Mouse (Mus musculus): ENCODE results near the gene Brinp2. TPM values are rescaled to one million over a fixed set of nuclear protein-coding genes. Genes with fewer than 3 reads are reported as not detected.

Brinp2 gene
- polyA plus RNA-seq, 1 experiment, result not detected

DNA sequence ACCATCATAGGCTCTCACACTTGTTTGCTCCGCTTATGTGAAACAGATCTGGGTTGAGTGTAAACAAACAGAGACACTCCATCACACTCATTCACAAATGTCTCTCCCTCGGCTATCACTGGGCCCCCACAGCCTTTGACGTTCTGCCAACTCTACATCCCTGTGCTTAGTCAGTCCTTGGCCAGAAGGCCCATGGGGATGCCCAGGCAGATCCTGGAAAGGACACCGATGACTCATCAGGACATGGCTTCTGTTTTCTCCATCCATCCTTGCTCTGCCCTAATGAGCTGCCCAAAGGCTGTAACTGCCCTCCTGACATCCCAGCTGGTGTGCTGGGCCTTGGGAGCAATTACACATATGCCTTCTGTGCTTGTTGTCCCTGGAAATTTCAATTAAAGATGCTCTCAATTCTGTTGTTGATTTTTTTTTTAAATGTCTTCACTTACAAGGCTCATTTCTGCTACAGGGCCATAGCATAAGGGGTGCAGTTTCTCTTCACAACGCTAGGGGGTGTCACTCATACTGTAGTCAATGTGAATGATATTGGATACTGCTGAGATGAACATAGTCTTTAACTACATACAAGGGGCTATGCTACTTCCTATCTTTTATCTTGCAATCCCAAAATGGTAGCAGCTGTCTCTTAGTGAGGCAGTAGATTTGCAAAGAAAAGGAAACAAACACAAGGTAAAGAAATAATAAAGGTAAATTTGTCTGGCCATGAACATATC, 45.5 kb downstream of the Brinp2 start:
- H3K79me2 ChIP-seq (ENCODE audit: control insufficient read depth, insufficient read depth), result no peaks in the 10 kb centered on the region
- H3K36me3 ChIP-seq (ENCODE audit: control insufficient read depth, insufficient read depth), result no peaks in the 10 kb centered on the region
- no peak overlapping the region for H3K4me3 ChIP-seq
- TF ChIP-seq POLR2A (IDR thresholded peaks at IDR 0.05; ENCODE audit: insufficient read length, low read depth), result no peak
- TF ChIP-seq SRF (IDR thresholded peaks at IDR 0.05; ENCODE audit: control insufficient read depth, insufficient read length, low read depth), result no peak
- no peak for TF ChIP-seq TCF3 (IDR thresholded peaks at IDR 0.05; ENCODE audit: insufficient read length, low read depth)
- no peak for TF ChIP-seq USF1 (IDR thresholded peaks at IDR 0.05; ENCODE audit: low read depth)
- TF ChIP-seq MAX (IDR thresholded peaks at IDR 0.05; ENCODE audit: low read depth), result no peak
- no peak for TF ChIP-seq POLR2AphosphoS2 (IDR thresholded peaks at IDR 0.05; ENCODE audit: insufficient read length, low read depth)
- TF ChIP-seq CEBPB (IDR thresholded peaks at IDR 0.05; ENCODE audit: insufficient read depth, poor library complexity, severe bottlenecking), result no peak
- TF ChIP-seq E2F4 (IDR thresholded peaks at IDR 0.05; ENCODE audit: insufficient read depth), result no peak
- no peak for TF ChIP-seq REST (IDR thresholded peaks at IDR 0.05; ENCODE audit: insufficient read depth, insufficient read length)
- no peak for TF ChIP-seq MYOD1 (IDR thresholded peaks at IDR 0.05; ENCODE audit: control insufficient read depth in 1 of 3, insufficient read length in 2 of 3, low read depth in 2 of 3)
- TF ChIP-seq MYOG (IDR thresholded peaks at IDR 0.05; ENCODE audit: control insufficient read depth in 1 of 3, insufficient read depth in 1 of 3, insufficient read length in 2 of 3, low read depth in 2 of 3), result no peak
- TF ChIP-seq TCF12 (IDR thresholded peaks at IDR 0.05; ENCODE audit: insufficient read depth, poor library complexity, severe bottlenecking), result no peak
- H3K27me3 ChIP-seq (ENCODE audit: control insufficient read depth, insufficient read depth, insufficient read length), result no peaks in the 10 kb centered on the region
- H3K4me2 ChIP-seq (ENCODE audit: low read depth), result no peak overlapping the region
- no peak overlapping the region for H3ac ChIP-seq (ENCODE audit: control insufficient read depth, insufficient read length)

DNA sequence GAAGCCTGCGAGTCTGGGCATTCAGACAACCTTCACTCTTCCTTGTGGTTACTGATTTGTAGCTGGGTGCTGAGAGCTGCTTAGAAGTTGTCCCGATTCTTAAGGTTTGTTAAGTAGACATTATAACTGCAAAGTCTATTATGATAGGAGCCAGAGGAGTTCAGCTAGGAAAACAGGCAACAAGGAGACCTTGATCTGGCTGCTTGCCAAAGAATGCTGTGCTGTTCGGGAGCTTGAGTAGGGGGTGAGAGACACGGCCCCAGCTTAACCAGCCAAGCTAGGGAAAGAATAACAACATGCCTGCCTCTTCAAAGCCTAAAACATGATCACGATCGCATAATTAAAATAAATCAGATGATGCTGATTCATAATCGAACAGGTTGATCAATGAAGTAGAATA, 59.1 kb downstream of the Brinp2 start:
- Histone ChIP-seq H3K36me3 (ENCODE audit: control insufficient read depth, insufficient read depth) (no peaks in the 10 kb centered on the region), H3K4me3 (no peak overlapping the region), H3ac (ENCODE audit: control insufficient read depth, insufficient read length) (no peak overlapping the region), H3K27me3 (ENCODE audit: control insufficient read depth, insufficient read depth, insufficient read length) (no peaks in the 10 kb centered on the region), H3K79me2 (ENCODE audit: control insufficient read depth, insufficient read depth) (no peaks in the 10 kb centered on the region), H3K4me2 (ENCODE audit: low read depth) (no peak overlapping the region)
- TF ChIP-seq MYOD1 (IDR thresholded peaks at IDR 0.05; ENCODE audit: control insufficient read depth in 1 of 3, insufficient read length in 2 of 3, low read depth in 2 of 3), result no peak
- no peak for TF ChIP-seq SRF (IDR thresholded peaks at IDR 0.05; ENCODE audit: control insufficient read depth, insufficient read length, low read depth)
- no peak for TF ChIP-seq CEBPB (IDR thresholded peaks at IDR 0.05; ENCODE audit: insufficient read depth, poor library complexity, severe bottlenecking)
- TF ChIP-seq MAX (IDR thresholded peaks at IDR 0.05; ENCODE audit: low read depth), result no peak
- TF ChIP-seq POLR2AphosphoS2 (IDR thresholded peaks at IDR 0.05; ENCODE audit: insufficient read length, low read depth), result no peak
- no peak for TF ChIP-seq TCF3 (IDR thresholded peaks at IDR 0.05; ENCODE audit: insufficient read length, low read depth)
- TF ChIP-seq USF1 (IDR thresholded peaks at IDR 0.05; ENCODE audit: low read depth), result no peak
- TF ChIP-seq POLR2A (IDR thresholded peaks at IDR 0.05; ENCODE audit: insufficient read length, low read depth), result no peak
- no peak for TF ChIP-seq E2F4 (IDR thresholded peaks at IDR 0.05; ENCODE audit: insufficient read depth)
- no peak for TF ChIP-seq MYOG (IDR thresholded peaks at IDR 0.05; ENCODE audit: control insufficient read depth in 1 of 3, insufficient read depth in 1 of 3, insufficient read length in 2 of 3, low read depth in 2 of 3)
- TF ChIP-seq TCF12 (IDR thresholded peaks at IDR 0.05; ENCODE audit: insufficient read depth, poor library complexity, severe bottlenecking), result no peak
- TF ChIP-seq REST (IDR thresholded peaks at IDR 0.05; ENCODE audit: insufficient read depth, insufficient read length), result no peak

- TF ChIP-seq SRF (IDR thresholded peaks at IDR 0.05; ENCODE audit: control insufficient read depth, insufficient read length, low read depth) (no peak), MAX (IDR thresholded peaks at IDR 0.05; ENCODE audit: low read depth) (no peak), E2F4 (IDR thresholded peaks at IDR 0.05; ENCODE audit: insufficient read depth) (no peak), POLR2A (IDR thresholded peaks at IDR 0.05; ENCODE audit: insufficient read length, low read depth) (no peak), USF1 (IDR thresholded peaks at IDR 0.05; ENCODE audit: low read depth) (no peak), MYOG (IDR thresholded peaks at IDR 0.05; ENCODE audit: control insufficient read depth in 1 of 3, insufficient read depth in 1 of 3, insufficient read length in 2 of 3, low read depth in 2 of 3) (no peak), TCF3 (IDR thresholded peaks at IDR 0.05; ENCODE audit: insufficient read length, low read depth) (no peak), CEBPB (IDR thresholded peaks at IDR 0.05; ENCODE audit: insufficient read depth, poor library complexity, severe bottlenecking) (no peak), POLR2AphosphoS2 (IDR thresholded peaks at IDR 0.05; ENCODE audit: insufficient read length, low read depth) (no peak), REST (IDR thresholded peaks at IDR 0.05; ENCODE audit: insufficient read depth, insufficient read length) (no peak), TCF12 (IDR thresholded peaks at IDR 0.05; ENCODE audit: insufficient read depth, poor library complexity, severe bottlenecking) (no peak), MYOD1 (IDR thresholded peaks at IDR 0.05; ENCODE audit: control insufficient read depth in 1 of 3, insufficient read length in 2 of 3, low read depth in 2 of 3) (no peak)
- H3K4me3 ChIP-seq, result no peak overlapping the region
- H3K79me2 ChIP-seq (ENCODE audit: control insufficient read depth, insufficient read depth), result no peaks in the 10 kb centered on the region
- no peak overlapping the region for H3K4me2 ChIP-seq (ENCODE audit: low read depth)
- no peaks in the 10 kb centered on the region for H3K27me3 ChIP-seq (ENCODE audit: control insufficient read depth, insufficient read depth, insufficient read length)
- H3K36me3 ChIP-seq (ENCODE audit: control insufficient read depth, insufficient read depth), result no peaks in the 10 kb centered on the region
- H3ac ChIP-seq (ENCODE audit: control insufficient read depth, insufficient read length), result no peak overlapping the region
Observed at GRCm38 (mm10) chr1:158296287-158296931, 59.7 kb downstream of the Brinp2 start.

GRCm38 (mm10) chr1:158295270-158295669, 60.9 kb downstream of the Brinp2 start:
- no peaks in the 10 kb centered on the region for H3K79me2 ChIP-seq (ENCODE audit: control insufficient read depth, insufficient read depth)
- TF ChIP-seq CEBPB (IDR thresholded peaks at IDR 0.05; ENCODE audit: insufficient read depth, poor library complexity, severe bottlenecking) (no peak), MAX (IDR thresholded peaks at IDR 0.05; ENCODE audit: low read depth) (no peak), E2F4 (IDR thresholded peaks at IDR 0.05; ENCODE audit: insufficient read depth) (no peak), SRF (IDR thresholded peaks at IDR 0.05; ENCODE audit: control insufficient read depth, insufficient read length, low read depth) (no peak), USF1 (IDR thresholded peaks at IDR 0.05; ENCODE audit: low read depth) (no peak), MYOD1 (IDR thresholded peaks at IDR 0.05; ENCODE audit: control insufficient read depth in 1 of 3, insufficient read length in 2 of 3, low read depth in 2 of 3) (no peak), TCF12 (IDR thresholded peaks at IDR 0.05; ENCODE audit: insufficient read depth, poor library complexity, severe bottlenecking) (no peak), MYOG (IDR thresholded peaks at IDR 0.05; ENCODE audit: control insufficient read depth in 1 of 3, insufficient read depth in 1 of 3, insufficient read length in 2 of 3, low read depth in 2 of 3) (no peak), REST (IDR thresholded peaks at IDR 0.05; ENCODE audit: insufficient read depth, insufficient read length) (no peak), TCF3 (IDR thresholded peaks at IDR 0.05; ENCODE audit: insufficient read length, low read depth) (no peak), POLR2A (IDR thresholded peaks at IDR 0.05; ENCODE audit: insufficient read length, low read depth) (no peak), POLR2AphosphoS2 (IDR thresholded peaks at IDR 0.05; ENCODE audit: insufficient read length, low read depth) (no peak)
- H3K27me3 ChIP-seq (ENCODE audit: control insufficient read depth, insufficient read depth, insufficient read length), result no peaks in the 10 kb centered on the region
- H3K36me3 ChIP-seq (ENCODE audit: control insufficient read depth, insufficient read depth), result no peaks in the 10 kb centered on the region
- no peak overlapping the region for H3ac ChIP-seq (ENCODE audit: control insufficient read depth, insufficient read length)
- no peak overlapping the region for H3K4me2 ChIP-seq (ENCODE audit: low read depth)
- H3K4me3 ChIP-seq, result no peak overlapping the region

Data from myocyte (in vitro differentiated cells).